Mouse (Mus musculus): ENCODE data around the gene Jmjd7.

GRCm38 (mm10) chr2:120060651-120061050, 33.4 kb downstream of the Jmjd7 start:
- TF ChIP-seq CTCF (IDR thresholded peaks at IDR 0.05; ENCODE audit: control insufficient read depth, insufficient read depth, low read length) (no peak), POLR2A (IDR thresholded peaks at IDR 0.05; ENCODE audit: borderline replicate concordance, control insufficient read depth, low read depth, low read length) (no peak)
